Mouse (Mus musculus): ENCODE results near the gene Zdhhc18.

The Zdhhc18 gene

DNA sequence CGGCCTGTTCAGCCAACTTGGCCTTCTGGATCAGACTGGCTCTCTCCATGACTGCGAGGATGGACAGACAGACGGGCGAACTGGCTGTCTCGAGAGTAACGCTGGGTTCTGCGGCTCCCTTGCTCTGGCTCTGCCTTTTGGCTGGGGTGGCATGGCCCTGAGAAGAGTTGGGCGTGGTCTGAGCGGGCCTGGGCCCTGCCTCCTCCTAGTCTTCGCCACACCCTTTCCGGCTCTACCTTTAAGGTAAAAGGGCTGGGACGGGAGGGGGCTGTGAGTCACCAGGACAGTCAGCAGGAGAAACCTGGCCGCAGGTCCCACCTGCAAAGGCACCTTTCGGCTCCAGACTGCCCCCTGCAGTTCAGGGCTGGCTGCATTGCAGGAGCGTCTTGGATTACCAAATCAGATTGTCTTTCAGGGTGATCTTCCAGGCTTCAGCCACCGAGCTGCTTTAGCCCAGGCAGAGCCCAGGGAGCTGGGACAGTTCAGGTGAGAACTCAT lies 48.2 kb downstream of the Zdhhc18 start, which contains the start of gene Sfn:
Gene Sfn (minus strand): TSS at position 448 of the 498 bp plus-strand sequence.
- peak; percentile 80 to 89 for DNase-seq

- no peak for DNase-seq
Measured at GRCm38 (mm10) chr4:133600306-133600705, 49.6 kb downstream of the Zdhhc18 start.

DNA sequence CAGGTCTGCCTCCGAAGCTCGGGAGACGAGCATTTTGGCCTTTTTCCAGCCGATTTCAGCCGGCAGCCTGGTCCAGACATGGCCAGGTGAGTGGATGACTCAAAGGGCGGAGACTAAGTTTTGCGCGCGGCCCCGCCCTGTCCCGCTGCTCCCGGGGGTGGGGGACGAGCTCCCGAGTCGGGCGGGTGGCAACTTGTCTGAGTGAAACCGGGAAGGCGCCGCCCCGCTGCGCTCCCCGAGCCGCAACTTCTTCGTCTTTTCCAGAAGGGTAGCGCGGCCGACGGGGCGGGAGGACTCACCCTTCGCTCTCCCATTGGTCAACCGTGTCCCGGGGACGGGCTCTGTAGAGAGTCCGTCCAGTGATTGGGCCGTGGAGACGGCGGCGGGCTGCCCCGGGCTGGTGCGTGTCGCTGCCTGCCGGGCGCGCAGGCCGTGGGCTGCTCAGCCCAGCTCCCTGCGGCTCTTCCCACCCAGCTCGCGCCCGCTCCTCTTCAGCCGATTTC lies 50.3 kb downstream of the Zdhhc18 start:
- DNase-seq, result peak; percentile 92 to 96

DNA sequence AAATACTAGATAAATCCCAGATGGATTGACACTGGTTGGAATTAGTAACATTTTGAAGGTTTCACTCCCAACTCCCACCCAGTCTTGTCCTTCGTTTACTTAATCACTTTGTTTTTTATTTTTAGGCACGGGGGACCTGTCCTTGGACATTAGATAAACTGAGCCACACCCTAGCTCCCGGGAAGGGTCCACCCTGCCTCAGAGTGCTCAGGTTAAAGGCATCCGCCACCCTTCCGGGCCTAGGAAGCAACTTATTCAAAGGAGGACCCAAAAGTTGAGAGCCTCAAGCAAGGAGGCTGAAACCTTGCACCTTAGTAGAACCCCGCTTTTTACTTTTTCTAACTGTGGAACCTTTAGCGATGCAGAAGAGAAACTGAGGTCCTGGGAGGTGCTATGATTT lies 50.8 kb downstream of the Zdhhc18 start:
- DNase-seq, result no peak

GRCm38 (mm10) chr4:133598616-133599015 lies 51.3 kb downstream of the Zdhhc18 start:
- DNase-seq, result peak in 1 of 2 experiments; percentile 23

DNA sequence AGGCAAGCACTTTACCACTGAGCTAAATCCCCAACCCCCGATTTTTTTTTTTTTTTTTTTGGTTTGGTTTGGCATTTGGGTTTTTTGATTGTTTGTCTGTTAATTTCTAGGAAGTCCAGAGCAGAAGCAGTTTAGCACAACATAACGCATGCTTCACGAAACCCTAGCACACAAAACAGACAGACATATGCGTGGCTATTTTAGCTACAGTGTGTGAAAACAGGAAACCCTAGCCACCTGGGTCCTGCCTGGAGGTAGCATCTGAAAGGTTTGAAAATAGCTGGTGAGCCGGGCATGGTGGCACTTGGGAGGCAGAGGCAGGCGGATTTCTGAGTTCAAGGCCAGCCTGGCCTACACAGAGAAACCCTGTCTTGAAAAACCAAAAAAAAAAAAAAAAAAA lies 53.9 kb downstream of the Zdhhc18 start:
- no peak for DNase-seq

- peak in 1 of 2 experiments; percentile 23 for DNase-seq
Measured at GRCm38 (mm10) chr4:133595538-133595937, 54.4 kb downstream of the Zdhhc18 start.

DNA sequence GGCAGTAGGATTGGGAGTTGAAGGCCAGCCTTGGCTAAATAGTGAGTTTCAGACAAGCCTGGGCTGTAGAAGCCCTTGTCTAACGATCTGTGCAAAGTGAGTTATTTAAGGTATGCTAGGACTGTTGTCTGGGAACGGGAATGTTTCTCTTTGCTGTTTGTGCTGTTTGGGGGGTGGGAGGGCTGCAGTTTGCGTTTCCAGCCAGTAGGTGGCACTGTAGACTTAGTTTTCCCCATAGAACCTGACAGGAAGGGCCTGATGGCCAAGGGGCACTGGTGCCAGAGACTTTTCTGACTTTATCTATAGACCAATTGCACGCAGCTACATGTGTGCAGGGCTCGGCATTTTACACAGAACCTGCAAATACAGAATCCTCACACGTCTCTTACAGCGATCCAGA lies 57.4 kb downstream of the Zdhhc18 start:
- peak; percentile 78 to 84 for DNase-seq

- peak; percentile 84 to 87 for DNase-seq
Measured at GRCm38 (mm10) chr4:133584059-133584951, 65.6 kb downstream of the Zdhhc18 start, which contains the start of gene Gpn2. Gene Gpn2 (plus strand): TSS chr4:133584362.

GRCm38 (mm10) chr4:133583690-133584058 lies 66.3 kb downstream of the Zdhhc18 start:
- no peak for DNase-seq

GRCm38 (mm10) chr4:133577983-133578382 lies 72.0 kb downstream of the Zdhhc18 start:
- DNase-seq, result no peak

- DNase-seq, result no peak
Measured at GRCm38 (mm10) chr4:133574843-133575202, 75.1 kb downstream of the Zdhhc18 start.

DNA sequence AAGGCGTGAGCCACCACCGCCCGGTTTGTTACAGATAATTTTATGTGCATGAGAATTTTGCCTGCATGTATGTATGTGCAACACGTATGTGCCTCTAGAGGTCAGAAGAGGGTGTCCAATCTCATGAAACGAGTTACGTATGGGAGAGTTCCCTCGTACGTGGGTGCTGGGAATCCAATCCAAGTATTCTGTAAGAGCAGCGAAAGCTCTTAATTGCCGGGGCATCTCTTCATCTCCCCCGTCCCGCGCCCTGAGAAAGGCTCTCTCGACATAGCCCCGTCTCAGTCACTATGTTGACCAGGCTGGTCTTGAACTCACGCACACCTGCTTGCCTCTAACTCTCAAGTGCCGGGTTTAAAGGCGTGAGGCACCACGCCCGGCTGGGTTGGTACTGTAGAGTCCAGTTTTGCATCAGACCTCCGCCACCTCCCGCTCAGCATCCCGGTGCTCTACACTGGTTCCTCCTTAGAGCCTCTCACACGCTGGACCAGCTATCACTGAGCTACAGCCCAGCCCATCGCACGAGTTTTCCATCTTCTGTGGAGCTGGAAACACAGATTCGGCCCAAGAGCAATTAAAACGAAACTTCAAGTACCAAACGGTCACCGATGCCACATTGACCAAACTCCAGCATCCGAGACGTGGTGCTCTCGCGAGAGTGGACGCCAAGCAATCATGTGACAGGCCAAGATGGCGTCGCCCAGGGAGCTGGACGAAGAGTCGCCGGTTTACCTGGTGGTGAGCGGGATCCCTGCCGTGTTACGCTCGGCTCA lies 75.7 kb downstream of the Zdhhc18 start, which contains the start of gene Gpatch3:
Gene Gpatch3 (plus strand): TSS at position 676 of the 773 bp plus-strand sequence.
- DNase-seq, result peak; percentile 93 to 94

DNA sequence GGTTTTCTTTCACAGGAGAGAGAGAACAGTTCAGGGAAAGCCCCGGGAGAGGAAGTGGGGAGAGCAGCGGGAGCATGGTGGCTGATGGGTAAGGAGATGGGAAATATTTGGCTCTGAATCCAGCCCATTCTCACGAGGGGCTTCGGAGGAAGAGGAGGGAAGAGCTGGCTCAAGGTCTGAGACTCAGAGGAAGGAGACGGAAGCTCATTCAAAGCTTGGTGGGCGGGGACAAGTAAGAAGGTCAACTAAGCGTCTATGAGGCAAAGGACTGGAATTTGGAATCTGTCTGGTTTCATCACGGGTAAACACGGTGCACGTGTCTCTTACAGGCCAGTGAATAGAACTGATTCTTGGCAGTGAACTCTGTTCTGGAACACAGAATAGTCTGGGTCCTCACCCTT lies 79.9 kb downstream of the Zdhhc18 start:
- no peak for DNase-seq

DNA sequence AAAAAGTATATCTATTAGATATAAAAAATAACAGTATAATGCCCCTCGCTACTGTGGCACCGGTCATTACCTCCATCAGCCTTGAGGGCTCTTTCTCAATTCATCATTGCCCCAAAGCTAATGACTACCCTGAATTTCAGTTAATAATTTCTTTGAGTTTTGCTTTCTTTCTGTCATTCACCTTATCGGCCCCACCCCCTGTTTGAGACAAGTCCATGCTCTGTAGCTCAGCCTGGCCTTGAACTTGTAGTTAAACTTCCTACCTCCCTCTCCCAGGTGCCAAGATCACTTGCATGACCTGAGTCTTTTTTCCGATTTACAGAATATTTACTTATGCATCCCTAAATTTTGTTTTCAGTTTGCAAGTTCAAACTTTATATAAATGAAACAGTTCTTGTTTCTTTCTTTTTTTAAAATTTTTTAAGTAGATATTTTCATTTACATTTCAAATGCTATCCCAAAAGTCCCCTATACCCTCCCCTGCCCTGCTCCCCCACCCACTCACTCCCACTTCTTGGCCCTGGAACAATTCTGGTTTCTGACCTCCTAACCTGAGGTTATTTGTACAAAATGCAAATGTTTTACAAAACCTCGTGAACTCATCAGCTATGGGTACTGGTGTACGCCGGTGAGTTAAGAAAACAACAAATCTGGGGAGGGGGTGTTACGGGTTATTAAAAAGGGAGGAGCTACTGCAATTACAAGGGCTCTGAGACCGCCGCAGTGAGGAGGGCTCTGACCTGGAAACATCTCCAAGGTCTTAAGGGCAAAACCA lies 80.5 kb downstream of the Zdhhc18 start:
- no peak for DNase-seq

GRCm38 (mm10) chr4:133567251-133567650 lies 82.7 kb downstream of the Zdhhc18 start:
- DNase-seq, result no peak

DNA sequence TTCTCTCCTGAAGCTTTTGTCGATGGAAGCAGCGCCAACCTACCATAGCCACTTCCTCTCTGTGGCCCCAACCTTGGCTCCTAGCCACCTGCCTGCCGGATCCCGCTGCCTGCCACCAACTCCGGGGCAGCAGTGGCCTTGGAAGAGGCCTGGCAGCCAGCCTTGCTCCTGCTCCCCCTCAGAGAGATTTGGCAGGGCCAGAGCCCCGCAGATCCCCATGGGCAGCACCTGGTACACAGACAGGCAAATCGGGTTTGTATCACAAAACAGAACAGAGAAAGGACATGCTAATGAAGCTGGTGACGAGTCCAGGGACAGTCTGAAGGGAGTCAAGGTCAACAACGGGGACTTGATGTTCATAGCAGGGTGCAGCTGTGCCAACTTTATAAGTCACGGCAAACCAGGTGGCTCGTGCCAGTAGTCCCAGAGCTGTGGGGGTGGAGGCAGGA lies 86.8 kb downstream of the Zdhhc18 start:
- DNase-seq, result no peak

DNA sequence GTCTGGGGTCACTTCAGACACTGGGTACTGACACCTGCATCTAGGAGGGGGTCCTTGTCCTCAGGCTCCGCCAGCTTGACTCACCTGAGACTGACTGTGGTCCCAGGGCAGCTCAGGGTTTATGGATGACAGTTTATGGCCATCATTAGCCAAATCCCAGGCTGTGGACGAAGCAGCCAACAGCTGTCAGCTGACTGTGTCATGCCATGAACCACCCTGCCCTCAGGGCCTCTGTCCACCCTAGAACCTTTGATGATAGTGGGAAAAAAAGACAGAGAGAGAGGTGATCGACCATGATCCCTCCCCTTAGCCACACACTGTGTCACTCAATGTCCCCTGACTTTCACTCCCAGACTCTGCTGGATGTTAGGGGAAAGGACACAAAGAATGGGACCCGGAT lies 88.3 kb downstream of the Zdhhc18 start:
- no peak for DNase-seq

DNA sequence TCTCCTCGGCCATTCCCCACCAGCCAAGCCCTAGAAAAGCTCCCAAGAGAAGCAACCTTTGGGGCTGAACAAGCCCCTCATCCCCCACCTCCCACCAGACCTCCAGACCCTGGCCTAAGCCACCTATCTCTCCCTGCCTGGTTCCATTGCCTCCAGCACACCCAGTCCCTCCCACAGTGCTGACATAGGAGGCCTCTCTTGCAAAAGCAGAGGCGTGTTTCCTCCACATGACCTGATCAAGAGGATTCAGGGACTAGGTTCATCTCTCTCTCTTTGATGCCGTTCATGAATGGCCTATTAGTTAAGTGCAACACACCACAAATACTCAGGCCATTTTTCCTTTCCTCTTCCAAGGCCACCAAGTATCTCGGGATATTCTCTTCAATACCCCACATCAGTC lies 90.1 kb downstream of the Zdhhc18 start:
- no peak for DNase-seq

DNA sequence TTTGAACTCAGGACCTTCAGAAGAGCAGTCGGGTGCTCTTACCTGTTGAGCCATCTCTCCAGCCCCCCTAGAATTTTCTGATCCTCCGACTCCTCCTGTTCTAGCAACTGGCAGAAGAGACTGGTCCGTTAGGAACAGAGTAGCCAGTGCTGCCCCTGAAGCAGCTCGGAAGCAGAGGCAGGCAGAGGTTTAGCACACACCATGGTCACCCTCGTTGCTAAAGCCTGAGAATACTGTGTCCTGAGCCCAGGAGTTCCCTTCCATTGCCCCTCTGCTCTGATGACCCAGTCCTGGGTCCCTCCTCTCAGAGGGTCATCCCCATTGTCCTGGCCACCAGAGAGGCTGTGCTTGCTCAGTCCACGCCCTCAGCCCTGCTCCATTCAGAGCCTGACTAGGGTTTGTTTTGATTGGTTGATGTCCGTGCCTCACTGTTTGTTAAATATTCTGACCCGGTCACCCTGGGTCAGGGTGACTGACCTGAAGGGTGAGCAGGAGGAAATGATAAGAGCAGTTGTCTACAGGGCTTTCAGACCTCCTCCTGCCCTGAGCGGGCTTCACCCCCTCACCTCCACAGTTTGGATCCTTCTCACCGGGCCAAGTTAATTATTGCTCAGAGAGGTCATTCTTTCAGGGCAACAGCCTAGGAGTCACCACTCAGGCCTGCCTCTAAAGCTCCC lies 92.8 kb downstream of the Zdhhc18 start:
- DNase-seq, result no peak

All from lung, postnatal 4 days (tissue).